Mouse (Mus musculus) retina, adult 2 months (tissue): Measurements from ENCODE around the gene Tube1.

Source experiments
- DNase-seq: peaks from one replicate; pipeline ENCODE4 v3.0.0-alpha.2; 2012; ENCODE audit warnings: low read depth, low spot score

Tube1 gene

GRCm38 (mm10) chr10:39133462-39134310 lies at the start of gene Tube1, which contains the start of gene Fam229b:
TSS of gene Tube1 (plus strand) at chr10:39133976.
TSS of gene Fam229b (minus strand) at chr10:39133914.
- peak; percentile 93 for DNase-seq

- DNase-seq = no peak
These were observed 36.8 kb upstream of the Tube1 start for GRCm38 (mm10) chr10:39096981-39097380.

GRCm38 (mm10) chr10:39098746-39099145 lies 35.0 kb upstream of the Tube1 start:
- DNase-seq = no peak

GRCm38 (mm10) chr10:39104803-39105449 lies 28.9 kb upstream of the Tube1 start:
- no peak for DNase-seq

- DNase-seq = no peak
These were observed 27.4 kb upstream of the Tube1 start for GRCm38 (mm10) chr10:39106413-39106812.

GRCm38 (mm10) chr10:39106935-39107334 lies 26.8 kb upstream of the Tube1 start:
- DNase-seq = no peak

GRCm38 (mm10) chr10:39108837-39109488 lies 24.8 kb upstream of the Tube1 start:
- no peak for DNase-seq

GRCm38 (mm10) chr10:39109489-39109874 lies 24.3 kb upstream of the Tube1 start:
- DNase-seq = no peak

GRCm38 (mm10) chr10:39121412-39121811 lies 12.4 kb upstream of the Tube1 start:
- DNase-seq = no peak

- DNase-seq = peak; percentile 65
These were observed 4.0 kb downstream of the Tube1 start for GRCm38 (mm10) chr10:39137766-39138165.

GRCm38 (mm10) chr10:39138761-39139160 lies 5.0 kb downstream of the Tube1 start:
- no peak for DNase-seq

- DNase-seq = no peak
These were observed 7.1 kb downstream of the Tube1 start for GRCm38 (mm10) chr10:39140843-39141242.

GRCm38 (mm10) chr10:39141401-39141800 lies 7.6 kb downstream of the Tube1 start:
- no peak for DNase-seq

- DNase-seq = no peak
These were observed 8.4 kb downstream of the Tube1 start for GRCm38 (mm10) chr10:39142216-39142615.

- DNase-seq = no peak
These were observed 22.9 kb downstream of the Tube1 start for GRCm38 (mm10) chr10:39156719-39157118.

- no peak for DNase-seq
These were observed 23.5 kb downstream of the Tube1 start for GRCm38 (mm10) chr10:39157321-39157720.

- no peak for DNase-seq
These were observed 24.5 kb downstream of the Tube1 start for GRCm38 (mm10) chr10:39158306-39158705.

- DNase-seq = no peak
These were observed 27.6 kb downstream of the Tube1 start for GRCm38 (mm10) chr10:39161406-39161805.

- DNase-seq = no peak
These were observed 29.1 kb downstream of the Tube1 start for GRCm38 (mm10) chr10:39162666-39163484.

- no peak for DNase-seq
These were observed 29.9 kb downstream of the Tube1 start, which contains the start of gene Ccn6 for GRCm38 (mm10) chr10:39163694-39164093. TSS of gene Ccn6 (minus strand) at chr10:39163794.

- no peak for DNase-seq
These were observed 31.9 kb downstream of the Tube1 start for GRCm38 (mm10) chr10:39165632-39166115.
